In genomic region chr17:63270513-63270912, GRCm38 (mm10) we compare ENCODE assay signal across 24 mouse cellular contexts.
DNase-seq lines count a peak whose midpoint lies in the region; ATAC-seq lines count a peak whose summit lies in the region.
"Had no signal": no experiment of that assay in that cellular context is flagged by ENCODE, and none has a peak within 500 bp of the region (broad histone marks: within the 10 kb centered on the region; RNA-seq: fewer than 3 reads in every experiment).

No protein-coding gene starts in this region.

- 0 out of 2 replicates have a peak overlapping the region, but pooled peaks have one; percentile 12 for H3K27ac ChIP-seq in forebrain, embryonic 15.5 days (replicated peaks)
- no peak overlapping the region for H3K27ac ChIP-seq in forebrain, embryonic 16.5 days (ENCODE audit: low read length)
- H3K27ac ChIP-seq: forebrain, embryonic 10.5 days; heart, adult 2 months; heart, embryonic 10.5 days; heart, embryonic 13.5 days; hindbrain, embryonic 14.5 days; hindbrain, postnatal 0 days had no signal

- H3K4me2 ChIP-seq in forebrain, embryonic 15.5 days (replicated peaks): no peak overlapping the region
- no peak overlapping the region for H3K4me2 ChIP-seq in forebrain, embryonic 16.5 days (ENCODE audit: low read length)
- H3K4me2 ChIP-seq: heart, embryonic 13.5 days; hindbrain, embryonic 14.5 days had no signal

- peaks cover 4% of the 10 kb centered on the region; the same call in 1 of the 2 replicates for H3K4me1 ChIP-seq in forebrain, embryonic 15.5 days
- peaks cover 4% of the 10 kb centered on the region; the same call in 1 of the 2 replicates for H3K4me1 ChIP-seq in forebrain, embryonic 16.5 days (replicated peaks; ENCODE audit: control insufficient read depth, insufficient read depth, low read length)

- no peak for ATAC-seq in forebrain, embryonic 15.5 days (replicated peaks)
- ATAC-seq in forebrain, embryonic 16.5 days: no peak
- ATAC-seq: activated CD4-positive, CD25-positive, alpha-beta regulatory T cell, adult 4 months; forebrain, embryonic 14.5 days; hindbrain, postnatal 0 days; inflammation-experienced regulatory T-cells, adult 6 months had no signal

- peak; percentile 13 for DNase-seq in layer of hippocampus, adult 9-11 months
- DNase-seq in layer of hippocampus, postnatal 10 days (ENCODE audit: low spot score in 2 of 2): no peak
- DNase-seq in right cerebral cortex, postnatal 25 days: peak; percentile 17
- no peak for DNase-seq in right cerebral cortex, postnatal 36 days (ENCODE audit: low spot score in 2 of 2)
- DNase-seq: adrenal gland, adult 8-10 months; adrenal gland, postnatal 25 days; cerebellum, adult 18-20 months; cerebellum, adult 9-10 months; cerebellum, postnatal 14 days; gastrocnemius, postnatal 10 days; gastrocnemius, postnatal 36 days; heart, adult 2 months; heart, postnatal 14 days; heart, postnatal 4 days had no signal

- 74% methylated on average over 5 of the region's 5 CpGs for WGBS in forebrain, embryonic 15.5 days
- WGBS in forebrain, embryonic 16.5 days: 73% methylated on average over 5 of the region's 5 CpGs

- no peak overlapping the region for H3K4me3 ChIP-seq in forebrain, embryonic 15.5 days
- H3K4me3 ChIP-seq in forebrain, embryonic 16.5 days (replicated peaks; ENCODE audit: low read length): no peak overlapping the region
- H3K4me3 ChIP-seq: forebrain, embryonic 10.5 days; heart, adult 2 months; heart, embryonic 10.5 days; heart, embryonic 13.5 days had no signal

- H3K36me3 ChIP-seq in forebrain, embryonic 15.5 days: no peaks in the 10 kb centered on the region
- H3K36me3 ChIP-seq in forebrain, embryonic 16.5 days (ENCODE audit: control insufficient read depth, insufficient read depth): no peaks in the 10 kb centered on the region
- H3K36me3 ChIP-seq: forebrain, embryonic 10.5 days; heart, embryonic 10.5 days; heart, embryonic 13.5 days had no signal

- no peak overlapping the region for H3K9ac ChIP-seq in forebrain, embryonic 15.5 days (replicated peaks)
- no peak overlapping the region for H3K9ac ChIP-seq in forebrain, embryonic 16.5 days (replicated peaks; ENCODE audit: low read depth, low read length)
- H3K9ac ChIP-seq: heart, embryonic 13.5 days; hindbrain, embryonic 14.5 days had no signal

- H3K27me3 ChIP-seq in forebrain, embryonic 15.5 days: no peaks in the 10 kb centered on the region
- H3K27me3 ChIP-seq in forebrain, embryonic 16.5 days (replicated peaks; ENCODE audit: control insufficient read depth, insufficient read depth, low read length): no peaks in the 10 kb centered on the region
- H3K27me3 ChIP-seq: heart, embryonic 13.5 days had no signal

- H3K9me3 ChIP-seq in forebrain, embryonic 15.5 days: no peaks in the 10 kb centered on the region
- no peaks in the 10 kb centered on the region for H3K9me3 ChIP-seq in forebrain, embryonic 16.5 days (ENCODE audit: control insufficient read depth, low read length)
- H3K9me3 ChIP-seq: forebrain, embryonic 10.5 days; heart, embryonic 10.5 days; heart, embryonic 13.5 days had no signal

Comparison
In these comparisons a context has a peak if more than half of its experiments do, and no peak if none do; other contexts are left out.
1. DNase-seq: peak in layer of hippocampus, adult 9-11 months (single experiment) and right cerebral cortex, postnatal 25 days (single experiment); none in layer of hippocampus, postnatal 10 days (0 of 2) and right cerebral cortex, postnatal 36 days (0 of 2).